Mouse (Mus musculus): Measurements from ENCODE around the gene Myh14. TPM values are rescaled to one million over a fixed set of nuclear protein-coding genes. Genes with fewer than 3 reads are reported as not detected.

Gene Myh14
- polyA plus RNA-seq, 1 experiment: 17.4 TPM

GRCm38 (mm10) chr7:44565414-44565813 is 105.2 kb downstream of the Myh14 start:
- no peak overlapping the region for H3K27ac ChIP-seq (ENCODE audit: insufficient read depth, low read length)
- TF ChIP-seq CTCF (IDR thresholded peaks at IDR 0.05; ENCODE audit: extremely low read depth, insufficient read depth, low read length): no peak
- TF ChIP-seq POLR2A (IDR thresholded peaks at IDR 0.05; ENCODE audit: extremely low read depth, insufficient read depth, low read length): no peak
- H3K4me1 ChIP-seq (ENCODE audit: control insufficient read depth, insufficient read depth, low read length): no peaks in the 10 kb centered on the region
- H3K4me3 ChIP-seq (ENCODE audit: insufficient read depth, low read length): no peak overlapping the region

GRCm38 (mm10) chr7:44564486-44564885 is 106.2 kb downstream of the Myh14 start:
- H3K27ac ChIP-seq (ENCODE audit: insufficient read depth, low read length): no peak overlapping the region
- no peak for TF ChIP-seq POLR2A (IDR thresholded peaks at IDR 0.05; ENCODE audit: extremely low read depth, insufficient read depth, low read length)
- TF ChIP-seq CTCF (IDR thresholded peaks at IDR 0.05; ENCODE audit: extremely low read depth, insufficient read depth, low read length): no peak

GRCm38 (mm10) chr7:44563284-44563683 is 107.4 kb downstream of the Myh14 start:
- Histone ChIP-seq H3K27ac (ENCODE audit: insufficient read depth, low read length) (no peak overlapping the region), H3K4me3 (ENCODE audit: insufficient read depth, low read length) (no peak overlapping the region), H3K4me1 (ENCODE audit: control insufficient read depth, insufficient read depth, low read length) (no peaks in the 10 kb centered on the region)
- TF ChIP-seq POLR2A (IDR thresholded peaks at IDR 0.05; ENCODE audit: extremely low read depth, insufficient read depth, low read length) (no peak), CTCF (IDR thresholded peaks at IDR 0.05; ENCODE audit: extremely low read depth, insufficient read depth, low read length) (no peak)

More at GRCm38 (mm10) chr7:44564486-44564885, 106.2 kb downstream of the Myh14 start:
- Histone ChIP-seq H3K4me1 (ENCODE audit: control insufficient read depth, insufficient read depth, low read length) (no peaks in the 10 kb centered on the region), H3K4me3 (ENCODE audit: insufficient read depth, low read length) (no peak overlapping the region)

GRCm38 (mm10) chr7:44560435-44561400 is 109.9 kb downstream of the Myh14 start:
- TF ChIP-seq POLR2A (IDR thresholded peaks at IDR 0.05; ENCODE audit: extremely low read depth, insufficient read depth, low read length) (no peak), CTCF (IDR thresholded peaks at IDR 0.05; ENCODE audit: extremely low read depth, insufficient read depth, low read length) (peak; percentile 80)
- Histone ChIP-seq H3K4me1 (ENCODE audit: control insufficient read depth, insufficient read depth, low read length) (no peaks in the 10 kb centered on the region), H3K27ac (ENCODE audit: insufficient read depth, low read length) (no peak overlapping the region), H3K4me3 (ENCODE audit: insufficient read depth, low read length) (no peak overlapping the region)

GRCm38 (mm10) chr7:44557629-44558028 is 113.0 kb downstream of the Myh14 start:
- Histone ChIP-seq H3K4me3 (ENCODE audit: insufficient read depth, low read length) (no peak overlapping the region), H3K27ac (ENCODE audit: insufficient read depth, low read length) (no peak overlapping the region), H3K4me1 (ENCODE audit: control insufficient read depth, insufficient read depth, low read length) (0 out of 2 replicates have a peak, but pooled peaks cover 1% of the 10 kb centered on the region)
- TF ChIP-seq POLR2A (IDR thresholded peaks at IDR 0.05; ENCODE audit: extremely low read depth, insufficient read depth, low read length) (no peak), CTCF (IDR thresholded peaks at IDR 0.05; ENCODE audit: extremely low read depth, insufficient read depth, low read length) (no peak)

Other genes with a start within 250 kb of the Myh14 start
- 190 and 192 TPM in 2 replicates for gene Lrrc4b, start 241.8 kb downstream of the Myh14 start, polyA plus RNA-seq (2012; rRNA removed)
- gene Aspdh, start 205.5 kb downstream of the Myh14 start, polyA plus RNA-seq (2012; rRNA removed): 8.2 and 8.7 TPM in 2 replicates
- 232 and 256 TPM in 2 replicates for gene Josd2, start 202.9 kb downstream of the Myh14 start, polyA plus RNA-seq (2012; rRNA removed)
- gene Emc10, start 174.3 kb downstream of the Myh14 start, polyA plus RNA-seq (2012; rRNA removed): 297 and 308 TPM in 2 replicates
- gene Fam71e1, start 174.3 kb downstream of the Myh14 start, polyA plus RNA-seq (2012; rRNA removed): 27.0 and 29.4 TPM in 2 replicates
- 0.04 and 0.06 TPM in 2 replicates for gene Mybpc2, start 146.2 kb downstream of the Myh14 start, polyA plus RNA-seq (2012; rRNA removed)
- 0.08 and 0.27 TPM in 2 replicates for gene Spib, start 138.8 kb downstream of the Myh14 start, polyA plus RNA-seq (2012; rRNA removed)
- gene Pold1, start 122.0 kb downstream of the Myh14 start, polyA plus RNA-seq (2012; rRNA removed): 11.1 and 11.6 TPM in 2 replicates
- gene Nr1h2, start 116.9 kb downstream of the Myh14 start, polyA plus RNA-seq (2012; rRNA removed): 89.5 and 89.6 TPM in 2 replicates
- 0.26 and 0.61 TPM in 2 replicates for gene Napsa, start 98.5 kb downstream of the Myh14 start, polyA plus RNA-seq (2012; rRNA removed)
- gene Kcnc3, start 80.2 kb downstream of the Myh14 start, polyA plus RNA-seq (2012; rRNA removed): 54.9 and 62.0 TPM in 2 replicates
- gene Izumo2, start 37.9 kb upstream of the Myh14 start, polyA plus RNA-seq (2012; rRNA removed): not detected in 2 replicates
- gene Vrk3, start 77.6 kb upstream of the Myh14 start, polyA plus RNA-seq (2012; rRNA removed): 32.6 and 35.7 TPM in 2 replicates
- 0.40 TPM in 2 replicates for gene Zfp473, start 80.2 kb upstream of the Myh14 start, polyA plus RNA-seq (2012; rRNA removed)
- 28.8 and 29.6 TPM in 2 replicates for gene Nup62, start 145.2 kb upstream of the Myh14 start, polyA plus RNA-seq (2012; rRNA removed)
- gene Il4i1, start 145.5 kb upstream of the Myh14 start, polyA plus RNA-seq (2012; rRNA removed): 1.9 and 2.3 TPM in 2 replicates
- 15.9 and 17.5 TPM in 2 replicates for gene Atf5, start 145.8 kb upstream of the Myh14 start, polyA plus RNA-seq (2012; rRNA removed)
- gene Akt1s1, start 178.1 kb upstream of the Myh14 start, polyA plus RNA-seq (2012; rRNA removed): 97.5 and 101 TPM in 2 replicates
- gene Tbc1d17, start 178.2 kb upstream of the Myh14 start, polyA plus RNA-seq (2012; rRNA removed): 95.0 and 99.8 TPM in 2 replicates
- gene Pnkp, start 186.3 kb upstream of the Myh14 start, polyA plus RNA-seq (2012; rRNA removed): 35.6 and 40.8 TPM in 2 replicates
- 359 and 377 TPM in 2 replicates for gene Ptov1, start 198.9 kb upstream of the Myh14 start, polyA plus RNA-seq (2012; rRNA removed)
- 121 and 129 TPM in 2 replicates for gene Med25, start 221.9 kb upstream of the Myh14 start, polyA plus RNA-seq (2012; rRNA removed)
- gene Fuz, start 225.2 kb upstream of the Myh14 start, polyA plus RNA-seq (2012; rRNA removed): 28.6 and 30.7 TPM in 2 replicates

All from cortical plate, adult 2 months (tissue).